Mouse (Mus musculus) thymus, adult 2 months (tissue): ENCODE results near the gene Gm20538.

Experiments used
- CTCF ChIP-seq: fragments of 200-500 bp; IDR thresholded peaks from 2 replicates; pipeline ENCODE4 v1.5.1; 2012; ENCODE audit warnings: mild to moderate bottlenecking, control low read depth, low read length, moderate library complexity, borderline replicate concordance; ENCODE audit not compliant: control insufficient read depth, poor library complexity, insufficient read depth; ENCODE audit errors: extremely low read depth
- POLR2A ChIP-seq: fragments of 200-500 bp; IDR thresholded peaks from 2 replicates; pipeline ENCODE4 v1.6.1; 2012; ENCODE audit warnings: mild to moderate bottlenecking, low read length, control low read depth, moderate library complexity; ENCODE audit not compliant: control insufficient read depth, poor library complexity, insufficient read depth; ENCODE audit errors: extremely low read depth

- TF ChIP-seq CTCF (no peak), POLR2A (no peak)
Observed at GRCm38 (mm10) chr19:44553286-44553685, 655 bp upstream of the Gm20538 start.
